Mouse (Mus musculus) hindbrain, postnatal 0 days (tissue): ENCODE data around the gene Gm49325. TPM values are rescaled to one million over a fixed set of nuclear protein-coding genes. Genes with fewer than 3 reads are reported as not detected.

Experiments
- ATAC-seq: fragments of 200-750 bp; cut with Nextera tagmentation; 2 replicates; pipeline ENCODE4 v1.8.0; 2017; ENCODE audit warnings: mild to moderate bottlenecking, moderate TSS enrichment, moderate library complexity
- DNase-seq: peaks from one replicate; pipeline ENCODE4 v3.0.0-alpha.2; 2015; ENCODE audit warnings: low spot score
- H3K27ac ChIP-seq: fragments of 300-500 bp; sonication (generic); 2 replicates; pipeline ENCODE4 v1.5.1; 2014; ENCODE audit warnings: mild to moderate bottlenecking
- H3K27me3 ChIP-seq: fragments of 300-500 bp; sonication (generic); 2 replicates; pipeline ENCODE4 v1.6.1; 2014; ENCODE audit warnings: low read length, mixed read lengths; ENCODE audit not compliant: insufficient read depth
- H3K36me3 ChIP-seq: fragments of 300-500 bp; sonication (generic); 2 replicates; pipeline ENCODE4 v1.6.1; 2014; ENCODE audit warnings: low read length, mixed read lengths; ENCODE audit not compliant: insufficient read depth
- H3K4me1 ChIP-seq: fragments of 300-500 bp; sonication (generic); 2 replicates; pipeline ENCODE4 v1.6.1; 2014; ENCODE audit warnings: antibody characterized with exemption, low read length, mixed read lengths; ENCODE audit not compliant: insufficient read depth
- H3K4me2 ChIP-seq: fragments of 300-500 bp; sonication (generic); 2 replicates; pipeline ENCODE4 v1.6.1; 2014; ENCODE audit warnings: low read depth, mild to moderate bottlenecking, low read length, moderate library complexity, mixed read lengths
- H3K4me3 ChIP-seq: fragments of 300-500 bp; sonication (generic); 2 replicates; pipeline ENCODE4 v1.5.1; 2014; ENCODE audit warnings: low read length
- H3K9ac ChIP-seq: fragments of 300-500 bp; sonication (generic); replicated peaks from 2 replicates; pipeline ENCODE4 v1.6.1; 2014; ENCODE audit warnings: mild to moderate bottlenecking, low read length, moderate library complexity, mixed read lengths
- H3K9me3 ChIP-seq: fragments of 300-500 bp; sonication (generic); 2 replicates; pipeline ENCODE4 v1.6.1; 2016; ENCODE audit warnings: low read length, mixed read lengths
- CTCF ChIP-seq: IDR thresholded peaks from 2 replicates; pipeline ENCODE4 v1.5.1; 2016; ENCODE audit warnings: antibody characterized with exemption, control low read depth, low read depth
- WGBS: fragments of 180-500 bp; shearing (Covaris S2); extraction: QIAGEN DNeasy Blood & Tissue Kit; methylation state at CpG from one replicate; pipeline ENCODE4 v1.1.7; 2014; 5-methylcytosine and 5-hydroxymethylcytosine counted together
- polyA plus RNA-seq: library from polyadenylated mRNA; unstranded; fragments of >200 nt; fragmentation: Nextera tagmentation; extraction: Ambion mirVana; gene quantifications from 2 replicates; pipeline ENCODE4 v1.2.1, GENCODE M21; 2015
- total RNA-seq: library from RNA; depleted of rRNA; stranded (reverse); fragments of >200 nt; gene quantifications from 2 replicates; pipeline ENCODE4 v1.2.3, GENCODE M21; 2014

The Gm49325 gene
- total and polyA plus RNA-seq, 2 experiments from 2014 or later: 11.1 TPM; not detected in 1

- DNase-seq: peak; percentile 37
- no peak overlapping the region for H3K4me3 ChIP-seq
- no peak for TF ChIP-seq CTCF
- peaks cover 29% of the 10 kb centered on the region; the same call in 1 of the 2 replicates for H3K36me3 ChIP-seq
- no peaks in the 10 kb centered on the region for H3K27me3 ChIP-seq
- WGBS: 85% methylated on average over 8 of the region's 8 CpGs
- peaks cover 13% of the 10 kb centered on the region; the same call in 1 of the 2 replicates for H3K4me1 ChIP-seq
- no peaks in the 10 kb centered on the region for H3K9me3 ChIP-seq
- 0 out of 2 replicates have a peak overlapping the region, but pooled peaks have one; percentile 13 for H3K9ac ChIP-seq
- no peak overlapping the region for H3K4me2 ChIP-seq
- H3K27ac ChIP-seq: no peak overlapping the region
- ATAC-seq: no peak
These were observed 4.4 kb downstream of the Gm49325 start for GRCm38 (mm10) chr10:77610221-77610961.

- Histone ChIP-seq H3K27ac (peak overlapping the region; percentile 36; the same call in 1 of the 2 replicates), H3K4me3 (no peak overlapping the region), H3K4me2 (no peak overlapping the region), H3K9ac (no peak overlapping the region), H3K27me3 (no peaks in the 10 kb centered on the region), H3K9me3 (no peaks in the 10 kb centered on the region), H3K4me1 (no peaks in the 10 kb centered on the region), H3K36me3 (peaks cover 55% of the 10 kb centered on the region)
- 84% methylated on average over 3 of the region's 3 CpGs for WGBS
- TF ChIP-seq CTCF: no peak
- ATAC-seq (no peak), DNase-seq (peak; percentile 19)
These were observed 7.4 kb downstream of the Gm49325 start for GRCm38 (mm10) chr10:77613409-77613808.

- Histone ChIP-seq H3K36me3 (peaks cover 53% of the 10 kb centered on the region), H3K4me1 (no peaks in the 10 kb centered on the region), H3K4me2 (no peak overlapping the region), H3K4me3 (no peak overlapping the region), H3K9me3 (no peaks in the 10 kb centered on the region), H3K9ac (no peak overlapping the region), H3K27ac (no peak overlapping the region), H3K27me3 (no peaks in the 10 kb centered on the region)
- ATAC-seq: no peak
- no peak for TF ChIP-seq CTCF
- WGBS: 96% methylated on average over 8 of the region's 8 CpGs
- DNase-seq: no peak
These were observed 9.7 kb downstream of the Gm49325 start for GRCm38 (mm10) chr10:77615647-77616046.

GRCm38 (mm10) chr10:77616166-77616565 is 10.2 kb downstream of the Gm49325 start:
- H3K36me3 ChIP-seq: peaks cover 48% of the 10 kb centered on the region
- H3K4me2 ChIP-seq: no peak overlapping the region
- whole genome bisulfite sequencing: 92% methylated on average over 9 of the region's 9 CpGs
- ATAC-seq (no peak), DNase-seq (no peak)
- H3K4me3 ChIP-seq: no peak overlapping the region
- no peaks in the 10 kb centered on the region for H3K4me1 ChIP-seq
- peak; percentile 29; the same call in 1 of the 2 replicates for TF ChIP-seq CTCF
- no peaks in the 10 kb centered on the region for H3K27me3 ChIP-seq
- no peak overlapping the region for H3K9ac ChIP-seq
- no peak overlapping the region for H3K27ac ChIP-seq
- no peaks in the 10 kb centered on the region for H3K9me3 ChIP-seq

- no peaks in the 10 kb centered on the region for H3K4me1 ChIP-seq
- ATAC-seq (no peak), DNase-seq (no peak)
- H3K9ac ChIP-seq: no peak overlapping the region
- no peak overlapping the region for H3K4me3 ChIP-seq
- WGBS: 88% methylated on average over 7 of the region's 7 CpGs
- no peak overlapping the region for H3K4me2 ChIP-seq
- peaks cover 42% of the 10 kb centered on the region for H3K36me3 ChIP-seq
- no peaks in the 10 kb centered on the region for H3K27me3 ChIP-seq
- H3K9me3 ChIP-seq: no peaks in the 10 kb centered on the region
- H3K27ac ChIP-seq: no peak overlapping the region
- no peak for TF ChIP-seq CTCF
These were observed 10.9 kb downstream of the Gm49325 start for GRCm38 (mm10) chr10:77616926-77617325.

- TF ChIP-seq CTCF: no peak
- Histone ChIP-seq H3K4me2 (peak overlapping the region; percentile 92), H3K27ac (peak overlapping the region; percentile 85), H3K36me3 (peaks cover 16% of the 10 kb centered on the region; the same call in 1 of the 2 replicates), H3K9me3 (no peaks in the 10 kb centered on the region), H3K4me1 (peaks cover 12% of the 10 kb centered on the region; the same call in 1 of the 2 replicates), H3K4me3 (peak overlapping the region; percentile 95), H3K9ac (peak overlapping the region; percentile 99), H3K27me3 (no peaks in the 10 kb centered on the region)
- WGBS: 79% methylated on average over 8 of the region's 8 CpGs
- DNase-seq (no peak), ATAC-seq (no peak)
These were observed 15.5 kb downstream of the Gm49325 start for GRCm38 (mm10) chr10:77621546-77621945.
